Mouse (Mus musculus): ENCODE results near the gene Ppp3ca.

Ppp3ca gene

DNA sequence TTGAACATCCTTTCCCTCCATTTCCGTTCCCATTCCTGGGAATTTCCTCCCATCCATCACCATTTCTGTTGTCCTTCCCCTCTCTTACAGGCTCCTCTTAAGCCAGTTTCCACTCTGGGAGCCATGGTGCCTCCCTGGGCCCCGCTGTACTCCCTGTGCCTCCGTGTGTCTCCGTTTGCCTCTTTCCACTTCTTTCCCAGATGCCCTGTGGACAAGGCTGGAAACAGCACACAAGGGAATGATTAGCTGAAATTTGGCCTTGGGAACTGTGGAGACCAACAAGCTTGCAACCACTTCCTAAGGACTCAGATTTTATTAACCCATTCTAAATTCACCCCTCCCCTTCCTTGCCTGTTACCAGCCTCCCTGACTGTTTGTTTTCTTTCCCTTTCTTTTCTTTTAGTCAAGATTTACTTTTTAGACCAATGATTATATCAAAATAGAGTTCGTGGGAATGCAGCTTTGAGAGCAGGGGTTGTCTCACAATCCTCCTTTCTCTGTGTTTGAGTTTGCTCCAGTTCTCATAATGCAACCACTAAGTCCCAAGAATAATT lies 93.9 kb downstream of the Ppp3ca start:
- DNase-seq (ENCODE audit: low read depth), result no peak

DNA sequence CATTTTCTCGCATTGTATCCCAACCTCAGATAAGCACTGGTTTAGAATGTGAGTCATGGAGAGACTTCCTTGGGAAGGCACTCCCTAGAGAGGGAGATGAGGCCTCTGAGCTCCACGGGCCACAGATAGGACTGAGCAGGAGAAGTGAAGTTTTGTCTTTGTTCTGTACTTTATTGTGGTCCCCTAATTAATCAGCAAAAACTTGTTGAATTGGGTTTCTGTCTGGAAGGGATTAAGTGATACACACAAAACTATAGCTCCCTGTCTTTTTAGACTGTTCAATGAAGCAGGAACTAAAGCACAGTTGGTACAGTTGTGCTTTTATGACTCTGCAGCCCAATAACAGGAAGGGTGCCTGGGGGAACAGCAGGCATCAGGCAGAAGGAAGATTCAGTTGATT lies 95.6 kb downstream of the Ppp3ca start:
- DNase-seq (ENCODE audit: low read depth), result no peak

DNA sequence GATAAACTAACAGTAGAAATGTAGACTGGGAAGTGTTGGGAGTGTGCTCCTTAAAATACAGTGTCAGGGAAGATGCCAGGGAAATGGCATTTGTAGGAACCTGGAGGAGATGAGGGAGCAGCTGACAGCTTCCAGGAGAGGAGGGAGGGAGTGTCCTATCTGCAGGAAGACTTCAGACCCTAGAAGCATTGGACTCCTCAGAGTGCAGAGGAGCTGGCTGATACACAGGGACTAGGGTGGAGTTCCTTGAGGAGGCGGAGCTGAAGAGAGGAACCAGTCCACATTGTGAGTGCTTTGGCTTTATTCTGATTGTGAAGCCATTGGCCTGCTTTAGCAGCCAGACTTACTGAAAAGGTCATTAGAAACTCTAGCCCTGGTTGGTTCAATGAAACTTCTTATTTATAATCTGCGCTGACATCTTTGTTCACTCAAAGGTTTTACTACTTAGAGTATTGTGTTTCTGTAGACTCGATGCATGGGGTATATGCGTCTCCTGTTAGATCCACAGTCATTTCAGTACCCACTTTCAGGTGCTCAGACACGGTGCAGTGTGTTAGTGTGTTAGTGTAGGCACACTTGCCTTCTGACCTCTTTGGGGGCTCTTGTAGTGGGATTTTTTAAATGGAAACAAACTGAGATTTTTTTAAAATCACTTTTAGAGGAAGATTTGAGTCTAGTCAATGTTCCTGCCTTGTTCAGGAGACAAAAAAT lies 99.0 kb downstream of the Ppp3ca start:
- no peak for DNase-seq (ENCODE audit: low read depth)

DNA sequence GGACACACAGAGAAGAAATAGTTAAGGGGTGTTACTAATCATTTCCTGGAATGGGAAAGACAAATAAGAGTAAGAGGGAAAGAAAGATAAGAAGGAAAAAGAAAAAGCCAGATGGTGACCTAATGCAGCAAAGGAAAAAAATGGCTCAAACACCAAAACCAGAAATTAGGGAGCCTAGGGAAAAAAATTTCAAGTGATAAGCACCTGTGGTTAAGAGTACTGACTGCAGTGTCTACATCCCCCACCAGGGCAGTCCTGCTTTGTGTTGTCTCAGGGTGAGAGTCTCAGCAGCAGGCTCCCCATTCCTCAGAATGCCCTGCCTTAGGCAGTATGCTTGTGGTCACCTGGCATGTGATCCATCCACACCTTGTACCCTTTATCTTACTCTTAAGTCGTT lies 99.6 kb downstream of the Ppp3ca start:
- DNase-seq (ENCODE audit: low read depth), result no peak

DNA sequence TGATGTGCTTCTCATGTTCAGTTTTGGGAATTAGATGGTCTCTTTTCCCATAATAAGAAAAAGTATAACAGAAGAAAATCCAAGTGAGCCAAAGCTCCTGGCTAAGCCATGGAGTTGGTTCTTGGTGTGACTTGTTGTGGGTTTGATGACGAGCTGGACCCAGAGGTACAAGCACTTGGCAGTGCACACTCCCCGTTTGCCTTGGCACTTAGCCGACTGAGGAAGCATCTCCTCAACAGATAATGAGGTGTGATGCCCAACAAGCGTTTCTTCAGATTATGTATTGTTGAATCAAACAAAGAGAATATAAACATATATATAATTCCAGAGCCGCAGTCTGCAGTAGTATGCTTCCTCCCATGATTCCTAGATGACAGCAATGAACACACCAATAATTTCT lies 101.8 kb downstream of the Ppp3ca start:
- no peak for DNase-seq (ENCODE audit: low read depth)

DNA sequence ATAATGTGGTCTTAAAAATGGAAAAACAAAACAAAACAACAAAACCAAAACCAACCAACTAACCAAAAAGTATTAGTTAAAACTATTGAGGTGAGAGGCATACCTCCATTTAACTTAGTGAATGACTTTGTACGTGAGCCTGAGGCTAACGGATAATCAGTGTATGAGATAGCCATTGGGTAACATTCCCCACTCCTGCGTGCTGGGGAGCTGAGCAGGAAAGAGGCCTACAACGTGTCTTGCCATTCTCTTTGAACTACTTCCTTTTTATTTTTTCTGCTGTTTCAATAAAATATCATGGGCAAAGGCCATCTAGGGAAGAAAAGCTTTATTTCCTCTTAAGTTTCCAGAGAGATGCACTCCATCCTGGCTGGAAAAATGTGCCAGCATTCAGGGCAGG lies 103.3 kb downstream of the Ppp3ca start:
- no peak for DNase-seq (ENCODE audit: low read depth)

DNA sequence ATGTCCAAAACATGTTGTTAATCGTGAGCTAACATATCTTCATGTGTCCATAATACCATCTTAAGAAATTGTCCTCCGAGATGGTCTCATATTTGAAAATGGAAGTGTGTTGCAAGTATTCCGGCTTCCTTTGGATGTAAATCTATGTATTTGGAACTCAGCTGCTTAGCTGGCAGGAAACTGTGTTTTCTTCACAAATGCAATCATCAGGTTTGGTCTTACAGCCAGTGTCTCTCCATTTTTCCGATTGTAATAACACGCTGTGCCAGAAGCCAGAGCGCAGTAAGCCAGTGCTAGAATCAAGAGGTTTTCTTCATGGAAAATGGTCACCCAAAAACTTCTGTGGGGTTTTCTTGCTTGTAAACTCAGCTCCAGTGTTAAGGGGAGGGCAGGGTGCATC lies 104.3 kb downstream of the Ppp3ca start:
- DNase-seq (ENCODE audit: low read depth), result no peak

DNA sequence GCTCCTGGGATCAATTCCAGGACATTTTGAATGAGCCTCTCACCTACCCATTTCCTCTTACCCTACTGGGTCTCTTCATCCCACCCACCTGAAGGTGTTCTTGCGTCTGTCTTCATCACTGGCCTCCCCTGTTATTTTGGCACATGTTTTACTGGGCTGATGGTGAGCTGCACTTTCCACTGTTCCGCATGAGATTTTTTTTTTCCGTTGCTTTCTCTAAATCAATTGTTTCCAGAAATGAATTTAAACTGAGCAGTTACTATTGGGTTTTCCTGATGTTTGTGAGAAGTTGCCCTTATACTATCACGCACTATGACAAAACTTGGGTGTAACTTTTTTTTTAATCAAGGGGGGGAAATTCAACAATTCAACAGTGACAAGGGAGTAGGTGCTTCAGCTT lies 106.6 kb downstream of the Ppp3ca start:
- DNase-seq (ENCODE audit: low read depth), result no peak

DNA sequence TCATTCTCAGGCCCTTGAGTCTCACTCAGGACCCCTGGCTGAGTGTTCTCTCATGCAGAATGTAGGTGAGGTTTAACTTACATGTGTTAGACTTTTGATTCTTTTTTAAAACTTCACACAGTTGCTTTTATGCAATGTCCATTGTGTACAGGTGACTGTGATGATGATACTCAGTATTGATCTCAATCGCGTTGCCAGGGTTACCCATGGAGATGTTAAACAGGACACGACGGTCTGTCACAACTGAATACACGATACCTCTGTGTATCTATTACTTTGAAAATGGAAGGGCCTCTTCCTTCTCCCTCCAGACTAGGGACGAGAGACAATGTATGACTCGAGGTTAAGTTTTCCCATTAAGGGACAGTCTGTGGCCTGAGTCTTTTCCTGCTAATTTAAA lies 107.5 kb downstream of the Ppp3ca start:
- no peak for DNase-seq (ENCODE audit: low read depth)

DNA sequence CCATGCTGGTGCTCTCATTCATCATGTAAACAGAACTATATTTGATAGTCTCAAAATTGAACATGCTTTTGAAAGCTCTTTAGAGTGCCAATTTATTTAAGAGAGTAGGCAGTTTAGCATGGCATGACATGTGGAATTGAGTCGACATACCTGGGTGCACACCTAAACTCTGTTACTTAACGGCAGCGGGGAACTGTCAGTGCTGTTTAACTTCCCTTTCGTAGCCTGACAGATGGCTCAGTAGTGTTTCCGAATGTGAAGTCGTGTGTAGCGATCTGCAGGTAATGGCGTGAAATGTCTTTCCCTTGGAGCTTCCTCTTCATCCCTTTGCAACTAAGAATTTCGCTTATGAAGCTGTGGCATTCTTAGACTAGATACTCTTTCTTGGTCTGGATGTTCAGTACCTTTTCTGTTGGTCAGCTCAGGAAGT lies 107.9 kb downstream of the Ppp3ca start:
- no peak for DNase-seq (ENCODE audit: low read depth)

DNA sequence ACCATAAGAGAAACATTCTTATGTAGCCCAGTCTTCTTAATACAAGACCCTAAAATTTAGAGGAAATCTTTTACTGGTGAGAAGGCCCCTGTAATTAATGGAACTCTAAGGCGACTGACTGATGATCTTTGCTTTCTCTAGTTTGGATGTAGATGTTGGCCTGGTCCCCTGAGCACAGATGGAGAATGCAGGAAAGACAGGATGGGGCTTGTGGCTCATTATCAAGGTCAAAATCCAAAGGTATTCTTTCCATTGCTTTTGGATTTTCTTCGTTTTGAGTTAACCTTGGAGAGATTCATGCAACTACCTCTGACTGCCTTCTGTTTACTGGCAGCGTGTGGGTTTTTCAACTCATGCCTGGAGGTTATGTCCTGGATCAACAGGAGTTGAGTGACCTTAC lies 110.4 kb downstream of the Ppp3ca start:
- no peak for DNase-seq (ENCODE audit: low read depth)

DNA sequence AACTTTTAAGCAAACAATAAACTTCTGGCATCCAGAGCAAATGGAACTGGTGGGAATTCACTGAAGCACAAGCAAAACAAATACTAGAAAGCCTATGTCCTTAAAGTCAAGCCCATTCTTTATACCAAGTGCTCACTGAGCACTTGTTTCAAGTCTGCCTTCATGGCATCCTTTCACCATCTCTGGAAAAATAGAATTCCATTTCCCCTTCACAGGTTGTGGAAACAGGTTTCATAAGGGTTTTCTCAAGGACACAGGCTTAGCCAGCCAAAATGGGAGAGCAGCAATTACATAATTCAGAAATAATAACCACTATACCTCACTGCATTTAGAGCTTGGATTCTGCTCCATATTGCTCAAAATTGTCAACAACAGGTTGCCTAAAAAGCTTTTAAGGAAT lies 112.1 kb downstream of the Ppp3ca start:
- no peak for DNase-seq (ENCODE audit: low read depth)

DNA sequence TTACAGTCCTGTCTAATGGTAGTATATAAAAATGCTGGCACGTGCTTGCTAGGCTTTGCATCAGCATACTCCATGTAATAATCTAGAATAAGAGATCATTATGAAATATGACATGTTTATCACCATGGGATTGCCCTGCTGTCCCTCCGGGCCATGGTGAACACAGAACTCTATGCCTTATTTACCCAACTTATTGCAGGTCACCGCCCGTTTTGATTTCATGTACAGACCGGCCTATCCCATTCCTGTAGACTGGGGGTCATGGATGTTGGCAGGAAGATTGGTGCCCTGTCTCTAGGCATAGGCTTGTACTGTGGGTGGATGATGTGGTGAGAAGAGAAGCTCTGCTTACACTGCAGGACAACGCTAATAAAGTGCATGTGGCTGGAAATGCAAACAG lies 115.8 kb downstream of the Ppp3ca start:
- no peak for DNase-seq (ENCODE audit: low read depth)

DNA sequence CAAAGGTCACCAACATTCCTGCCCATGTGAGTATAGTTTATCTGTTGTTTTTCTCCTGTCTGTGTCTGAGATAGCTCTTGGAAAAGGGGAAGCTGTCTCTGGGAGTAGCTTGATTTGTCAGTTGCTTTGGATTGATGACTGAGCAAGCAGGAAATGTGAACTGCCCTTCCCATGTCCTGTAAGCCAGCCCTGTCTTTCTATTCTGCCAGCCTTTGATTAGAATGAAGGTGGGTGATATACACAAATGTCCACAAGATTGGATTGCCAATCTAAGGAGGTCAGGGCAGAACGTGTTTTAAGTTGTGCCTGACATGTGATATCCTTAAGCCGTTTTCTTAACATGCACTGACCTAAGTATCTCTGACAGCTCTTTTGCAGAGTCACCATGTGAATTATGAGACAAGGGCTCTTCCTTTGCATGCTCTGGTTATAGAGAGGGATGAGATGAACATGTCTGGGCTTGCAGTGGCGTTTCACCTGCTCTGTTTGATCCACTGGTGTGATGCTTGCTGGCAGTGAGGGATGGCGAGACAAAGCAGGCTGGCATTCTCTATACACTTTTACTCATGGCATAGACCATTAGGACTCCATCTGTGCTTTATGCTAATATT lies 120.4 kb downstream of the Ppp3ca start:
- no peak for DNase-seq (ENCODE audit: low read depth)

DNA sequence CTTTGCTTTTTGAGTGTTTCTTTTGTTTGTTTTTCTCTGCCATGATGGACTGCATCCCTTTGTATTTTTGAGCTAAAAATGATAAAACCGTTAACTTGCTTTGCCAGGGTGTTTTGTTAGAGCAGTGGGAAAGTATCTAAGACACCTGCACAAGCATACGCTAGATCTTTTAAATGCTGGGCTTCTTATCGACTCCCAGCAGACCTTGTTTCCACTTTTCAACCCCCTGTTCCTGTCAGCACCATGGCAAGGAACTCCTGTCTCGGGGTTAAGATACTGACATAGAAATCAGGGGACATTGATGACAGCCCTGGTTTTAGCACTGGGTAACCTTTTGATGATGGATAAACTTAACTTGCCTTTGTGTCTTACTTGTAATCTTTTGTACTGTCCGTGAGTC lies 121.5 kb downstream of the Ppp3ca start:
- no peak for DNase-seq (ENCODE audit: low read depth)

DNA sequence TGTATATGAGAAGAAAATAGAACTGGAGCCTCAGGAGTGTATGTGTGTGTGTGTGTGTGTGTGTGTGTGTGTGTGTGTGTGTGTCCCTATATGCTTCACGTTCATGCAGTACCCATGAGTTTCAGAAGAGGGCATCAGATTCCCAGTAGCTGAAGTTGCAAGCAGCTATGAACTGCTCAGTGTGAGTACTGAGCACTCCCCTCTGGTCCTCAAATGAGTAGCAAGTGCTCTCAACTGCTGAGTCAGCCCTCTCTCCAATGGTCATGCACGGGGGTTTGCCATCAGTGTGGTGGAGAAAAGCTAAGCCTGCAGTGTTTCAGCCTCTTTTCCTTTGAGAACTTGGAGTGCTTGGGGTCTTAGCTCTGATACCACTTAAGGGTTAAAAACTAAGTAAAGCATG lies 122.0 kb downstream of the Ppp3ca start:
- no peak for DNase-seq (ENCODE audit: low read depth)

DNA sequence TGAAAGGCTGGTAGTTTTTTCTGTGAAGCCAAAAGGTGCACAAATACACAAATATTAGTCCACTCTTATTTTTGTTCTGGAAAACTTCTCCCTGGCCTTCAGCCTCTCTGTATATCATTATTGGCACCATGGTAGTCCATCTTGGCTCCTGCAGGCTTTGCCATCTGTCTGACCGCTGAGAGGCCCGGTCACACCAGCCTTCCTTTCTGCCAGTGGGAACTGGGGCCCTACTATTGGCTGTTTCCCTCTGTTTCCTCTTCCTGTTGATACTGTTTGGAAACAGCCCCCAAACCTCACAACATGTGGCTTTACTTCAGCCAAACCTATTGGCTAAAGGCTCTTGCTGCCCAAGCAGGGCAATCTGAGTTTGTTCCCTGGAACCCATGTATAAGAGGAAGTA lies 123.5 kb downstream of the Ppp3ca start:
- no peak for DNase-seq (ENCODE audit: low read depth)

DNA sequence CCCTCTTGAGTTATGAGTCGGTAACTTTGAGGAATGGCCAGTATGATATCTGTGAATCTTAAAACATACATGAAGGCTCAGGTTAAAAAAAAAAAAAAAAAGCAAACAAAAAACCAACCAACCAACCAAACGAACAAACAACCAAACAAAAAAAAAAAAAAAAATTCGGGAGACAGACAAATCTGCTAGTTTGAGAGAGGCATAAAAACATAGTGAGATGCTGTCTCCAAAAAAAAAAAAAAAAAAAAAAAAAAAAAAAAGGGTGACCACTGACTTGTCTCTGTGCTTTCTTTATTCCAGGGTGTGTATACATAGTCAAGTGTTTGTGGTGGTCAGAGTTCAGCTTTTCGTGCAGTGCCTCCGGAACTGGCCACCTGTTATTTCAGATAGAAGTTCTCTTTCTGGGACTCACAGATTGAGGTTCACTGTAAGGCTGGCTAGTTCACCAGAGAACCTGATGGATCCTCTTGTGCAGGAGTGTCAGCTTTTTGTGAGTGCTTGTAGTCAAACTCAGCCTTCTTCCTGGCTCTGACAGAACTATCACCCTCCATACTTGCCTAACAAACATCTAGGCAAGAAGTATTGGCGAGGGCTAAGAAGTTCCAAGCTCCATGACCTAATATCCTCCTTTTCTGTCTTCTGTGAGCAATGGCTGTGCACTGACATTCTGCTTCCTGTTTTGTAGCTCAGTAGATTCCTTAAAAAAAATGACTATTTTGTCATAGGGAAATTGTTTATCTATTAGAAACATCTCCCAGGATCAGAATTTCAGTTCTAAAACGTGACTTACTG lies 124.7 kb downstream of the Ppp3ca start:
- no peak for DNase-seq (ENCODE audit: low read depth)

DNA sequence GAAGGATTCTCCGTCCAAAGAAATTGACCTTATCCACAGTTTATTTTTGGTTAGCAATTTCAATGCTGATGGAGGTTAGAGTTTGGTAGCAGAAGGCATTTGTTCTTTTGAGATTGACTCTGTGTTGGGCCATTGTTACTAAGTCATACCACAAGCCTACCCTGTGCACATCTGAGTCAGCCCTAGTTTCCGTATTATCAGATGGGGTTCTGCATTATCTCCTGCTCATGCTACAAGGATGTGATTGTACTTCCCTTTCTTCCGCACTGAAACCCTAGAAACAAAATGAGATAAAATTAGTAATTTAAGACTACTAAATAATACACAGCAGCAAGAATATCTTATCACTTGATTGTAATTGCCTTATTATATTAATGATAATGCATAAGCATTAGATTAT lies 129.0 kb downstream of the Ppp3ca start:
- DNase-seq (ENCODE audit: low read depth), result no peak

DNA sequence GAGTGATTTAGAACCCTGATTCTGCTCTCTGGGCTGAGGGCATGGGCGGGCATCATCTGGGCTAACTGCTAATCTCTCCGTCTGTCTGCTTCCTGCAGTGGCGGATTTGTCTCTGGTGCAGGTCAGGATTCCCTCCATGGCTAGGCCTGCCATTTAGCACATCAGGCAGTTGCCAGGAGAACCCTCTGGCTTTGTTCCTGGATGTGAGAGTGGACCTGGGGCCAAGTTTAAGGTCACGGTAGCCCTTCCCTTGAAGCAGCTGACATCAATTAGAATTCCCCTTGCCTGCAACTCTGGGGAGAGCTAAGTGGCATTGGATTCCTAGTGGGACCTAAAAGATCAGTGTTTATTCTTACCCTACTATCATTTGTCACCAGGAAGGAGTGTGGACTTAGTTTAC lies 132.7 kb downstream of the Ppp3ca start:
- DNase-seq (ENCODE audit: low read depth), result no peak

DNA sequence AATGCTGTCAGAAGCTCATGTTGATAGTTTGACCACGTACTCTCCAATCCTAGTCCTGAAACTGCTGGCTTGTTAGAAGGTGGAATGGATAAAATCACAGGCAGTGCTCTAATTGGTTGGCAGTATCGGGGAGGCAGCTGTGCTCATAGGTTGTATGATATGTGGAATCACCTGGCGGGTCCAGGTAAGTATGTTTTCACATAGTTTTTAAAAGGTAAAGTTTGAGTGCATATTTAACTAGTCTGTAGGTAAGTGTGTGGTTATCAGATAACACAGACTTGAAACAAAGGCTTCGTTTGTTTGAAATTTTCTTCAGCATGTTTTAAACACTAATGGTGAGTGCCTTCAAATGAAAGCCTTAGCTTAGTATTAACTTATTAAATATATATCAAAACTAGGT lies 136.0 kb downstream of the Ppp3ca start:
- no peak for DNase-seq (ENCODE audit: low read depth)

DNA sequence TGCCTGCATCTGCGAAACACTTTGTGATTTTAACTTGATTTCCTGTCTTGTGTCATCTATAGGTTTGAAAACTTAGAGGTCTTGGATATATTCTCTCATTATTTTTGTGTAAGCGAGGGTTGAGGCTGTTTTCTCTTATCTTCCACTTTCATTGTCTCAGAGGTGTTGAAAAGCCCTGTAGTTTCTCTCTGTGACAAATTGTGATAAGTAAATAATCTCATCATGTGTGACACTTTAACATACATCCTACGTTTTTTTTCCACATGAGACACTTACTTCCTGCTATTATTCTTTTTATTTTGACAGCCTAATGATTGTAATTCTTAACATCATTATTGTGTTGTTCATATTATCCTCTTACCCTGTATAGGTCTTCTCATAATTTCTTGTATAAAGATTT lies 140.3 kb downstream of the Ppp3ca start:
- no peak for DNase-seq (ENCODE audit: low read depth)

DNA sequence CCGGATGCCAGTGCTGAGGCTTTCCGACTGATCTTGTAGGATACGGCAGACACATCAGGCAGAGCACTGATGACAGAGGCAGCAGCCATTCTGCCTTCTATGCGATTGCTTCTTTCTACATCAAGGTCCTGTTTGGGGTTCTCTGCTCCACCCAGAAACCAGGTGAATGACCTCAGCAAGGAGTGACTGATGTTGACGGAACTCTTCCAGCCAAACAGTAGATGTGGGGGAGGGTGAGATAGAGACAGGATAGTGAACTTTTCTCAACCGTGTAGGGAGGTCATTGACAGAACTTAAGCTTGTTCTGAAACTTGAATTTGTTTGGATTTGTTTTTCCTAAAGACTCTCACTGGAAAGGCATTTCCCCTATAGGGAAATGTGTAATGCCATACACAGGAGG lies 142.2 kb downstream of the Ppp3ca start:
- no peak for DNase-seq (ENCODE audit: low read depth)
